Mouse (Mus musculus) liver, postnatal 0 days (tissue): ENCODE measurements around the gene Rwdd2b. TPM values are rescaled to one million over a fixed set of nuclear protein-coding genes. Genes with fewer than 3 reads are reported as not detected.

Experiments
- ATAC-seq: fragments of 200-750 bp; cut with Nextera tagmentation; 2 replicates; pipeline ENCODE4 v1.8.0; 2017; ENCODE audit warnings: mild to moderate bottlenecking, moderate library complexity
- DNase-seq: peaks from one replicate; pipeline ENCODE4 v3.0.0-alpha.2; 2016
- H3K27ac ChIP-seq: fragments of 300-500 bp; sonication (generic); 2 replicates; pipeline ENCODE4 v1.5.1; 2014; ENCODE audit warnings: antibody characterized with exemption, moderate library complexity, mild to moderate bottlenecking, low read depth
- H3K27me3 ChIP-seq: fragments of 300-500 bp; sonication (generic); 2 replicates; pipeline ENCODE4 v1.6.1; 2014; ENCODE audit warnings: low read length, control low read depth, mixed read lengths; ENCODE audit not compliant: insufficient read depth
- H3K36me3 ChIP-seq: fragments of 300-500 bp; sonication (generic); replicated peaks from 2 replicates; pipeline ENCODE4 v1.6.1; 2014; ENCODE audit warnings: mild to moderate bottlenecking, control low read depth, low read length, moderate library complexity, mixed read lengths; ENCODE audit not compliant: insufficient read depth
- H3K4me1 ChIP-seq: fragments of 300-500 bp; sonication (generic); 2 replicates; pipeline ENCODE4 v1.6.1; 2014; ENCODE audit warnings: antibody characterized with exemption, mild to moderate bottlenecking, control low read depth; ENCODE audit not compliant: insufficient read depth
- H3K4me2 ChIP-seq: fragments of 300-500 bp; sonication (generic); 2 replicates; pipeline ENCODE4 v1.6.1; 2014; ENCODE audit warnings: low read depth, mild to moderate bottlenecking, low read length, moderate library complexity, mixed read lengths
- H3K4me3 ChIP-seq: fragments of 300-500 bp; sonication (generic); 2 replicates; pipeline ENCODE4 v1.5.1; 2014; ENCODE audit warnings: low read depth, low read length
- H3K9ac ChIP-seq: fragments of 300-500 bp; sonication (generic); replicated peaks from 2 replicates; pipeline ENCODE4 v1.6.1; 2014; ENCODE audit warnings: mild to moderate bottlenecking, moderate library complexity
- H3K9me3 ChIP-seq: fragments of 300-500 bp; sonication (generic); 2 replicates; pipeline ENCODE4 v1.6.1; 2016; ENCODE audit warnings: mild to moderate bottlenecking, control low read depth, low read length, mixed read lengths
- CTCF ChIP-seq: sonication (generic); IDR thresholded peaks from 2 replicates; pipeline ENCODE4 v1.5.1; 2016; ENCODE audit warnings: antibody characterized with exemption, low read depth
- EP300 ChIP-seq: IDR thresholded peaks from 2 replicates; pipeline ENCODE4 v1.6.1; 2016; ENCODE audit warnings: antibody characterized with exemption, low read depth, mild to moderate bottlenecking
- WGBS: fragments of 180-500 bp; shearing (Covaris S2); extraction: QIAGEN DNeasy Blood & Tissue Kit; methylation state at CpG from one replicate; pipeline ENCODE4 v1.1.7; 2014; ENCODE audit not compliant: insufficient replicate concordance; 5-methylcytosine and 5-hydroxymethylcytosine counted together
- polyA plus RNA-seq: library from polyadenylated mRNA; unstranded; fragments of >200 nt; fragmentation: Nextera tagmentation; extraction: Ambion mirVana; gene quantifications from 2 replicates; pipeline ENCODE4 v1.2.1, GENCODE M21; 2015

The Rwdd2b gene
- polyA plus RNA-seq, 1 experiment from 2014 or later: 4.6 TPM

DNA sequence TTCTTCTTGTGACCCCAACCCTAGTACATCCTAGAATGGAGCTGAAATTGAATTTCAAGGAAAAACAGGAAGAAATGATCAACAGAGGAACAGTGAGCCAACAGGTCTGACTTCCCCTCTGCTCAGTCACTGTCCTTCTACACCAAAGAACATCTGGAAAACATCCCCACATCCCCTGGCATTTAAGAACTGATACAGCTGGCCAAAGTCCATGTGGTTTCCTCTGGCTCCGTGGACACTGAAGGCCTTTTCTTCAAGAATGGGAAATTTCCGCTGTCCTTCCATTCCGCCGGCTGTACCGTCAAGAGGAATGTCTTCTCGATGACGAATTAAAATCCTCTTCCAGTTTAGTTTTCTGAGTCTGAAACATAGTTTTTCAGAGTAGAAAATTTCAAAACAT lies 6.1 kb downstream of the Rwdd2b start:
- no peaks in the 10 kb centered on the region for H3K27me3 ChIP-seq
- no peak for ATAC-seq
- no peaks in the 10 kb centered on the region; the same call in 1 of the 2 replicates for H3K36me3 ChIP-seq
- H3K9ac ChIP-seq: no peak overlapping the region
- peaks cover 6% of the 10 kb centered on the region for H3K4me1 ChIP-seq
- 90% methylated on average over 7 of the region's 7 CpGs for WGBS
- TF ChIP-seq CTCF: no peak
- TF ChIP-seq EP300: no peak
- no peaks in the 10 kb centered on the region for H3K9me3 ChIP-seq
- H3K27ac ChIP-seq: no peak overlapping the region
- no peak overlapping the region for H3K4me3 ChIP-seq
- no peak overlapping the region for H3K4me2 ChIP-seq
- DNase-seq: no peak

DNA sequence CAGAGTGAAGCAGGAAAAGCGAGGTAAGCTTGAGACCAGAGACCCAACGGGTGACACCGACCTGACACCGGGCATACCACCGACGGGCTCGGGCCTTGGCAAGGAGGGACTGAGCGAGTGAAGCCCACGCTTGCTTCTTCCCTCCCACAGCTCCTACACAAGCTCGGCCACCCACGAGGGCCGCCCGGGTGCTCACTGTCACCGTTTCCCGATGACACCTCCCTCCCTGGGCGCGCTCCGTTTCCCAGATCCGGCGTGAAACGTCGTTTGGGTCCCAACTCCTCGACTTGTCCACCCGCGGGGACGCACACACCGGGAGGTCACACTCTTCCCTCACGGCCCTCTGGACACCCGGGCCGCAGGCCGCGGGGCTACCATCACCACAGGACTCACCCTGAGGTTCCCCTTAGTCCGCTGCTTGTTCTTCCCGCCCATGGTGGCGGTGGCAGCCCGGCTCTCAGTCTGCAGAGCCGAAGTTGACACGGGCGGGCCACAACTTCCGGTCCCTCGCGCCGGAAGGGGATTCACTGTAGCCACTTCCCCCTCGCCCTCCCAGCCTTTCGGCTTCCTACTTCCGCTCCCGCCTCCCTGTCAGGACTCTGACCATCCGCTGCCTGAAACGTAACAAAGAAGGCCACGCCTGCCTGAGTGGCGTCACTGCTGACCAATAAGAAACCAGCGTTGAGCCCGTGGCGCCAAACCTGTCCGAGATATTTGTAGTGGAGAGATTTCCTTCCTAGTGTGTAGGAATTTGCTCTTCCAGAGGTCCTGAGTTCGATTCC lies 8.1 kb downstream of the Rwdd2b start, which contains the start of gene Ltn1:
Gene Ltn1 (minus strand): TSS at position 580 of the 782 bp plus-strand sequence.
- peak within 1 kb of the TSS; percentile 94 for H3K4me3 ChIP-seq
- no peaks in the 10 kb centered on the region for H3K9me3 ChIP-seq
- no peaks in the 10 kb centered on the region for H3K27me3 ChIP-seq
- ATAC-seq (peak; percentile 100), DNase-seq (peak; percentile 97)
- under 1% methylated on average over 54 of the region's 56 CpGs for WGBS
- H3K4me2 ChIP-seq: peak within 1 kb of the TSS; percentile 92
- peak within 1 kb of the TSS; percentile 91 for H3K9ac ChIP-seq
- peaks cover 6% of the 10 kb centered on the region for H3K4me1 ChIP-seq
- peak within 1 kb of the TSS; percentile 87 for H3K27ac ChIP-seq
- no peaks in the 10 kb centered on the region; the same call in 1 of the 2 replicates for H3K36me3 ChIP-seq
- TF ChIP-seq CTCF (no peak), EP300 (no peak)

DNA sequence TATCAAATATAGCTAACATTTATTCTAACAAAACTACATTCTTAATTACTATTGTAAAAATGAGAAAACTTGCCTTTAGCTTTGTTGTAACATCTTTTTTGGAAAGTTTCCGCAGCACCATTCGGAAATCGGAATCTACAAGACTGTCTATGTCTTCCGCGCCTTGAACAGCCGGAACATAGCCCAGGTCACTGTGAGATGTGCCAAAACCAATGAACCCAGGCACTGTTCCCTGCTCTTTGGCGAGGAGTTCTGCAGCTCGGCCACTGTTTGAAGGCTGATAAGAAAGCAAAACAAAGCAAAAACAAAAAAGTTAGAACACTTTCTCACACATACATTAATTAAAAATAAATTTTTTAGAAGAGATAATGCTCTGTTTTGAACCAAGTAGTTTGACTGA lies 12.9 kb downstream of the Rwdd2b start:
- Histone ChIP-seq H3K36me3 (peaks cover 37% of the 10 kb centered on the region), H3K27me3 (no peaks in the 10 kb centered on the region), H3K4me1 (peaks cover 6% of the 10 kb centered on the region), H3K27ac (no peak overlapping the region), H3K4me2 (no peak overlapping the region), H3K4me3 (no peak overlapping the region), H3K9me3 (no peaks in the 10 kb centered on the region), H3K9ac (no peak overlapping the region)
- TF ChIP-seq EP300 (no peak), CTCF (no peak)
- DNase-seq (no peak), ATAC-seq (no peak)
- WGBS: 89% methylated on average over 8 of the region's 8 CpGs

DNA sequence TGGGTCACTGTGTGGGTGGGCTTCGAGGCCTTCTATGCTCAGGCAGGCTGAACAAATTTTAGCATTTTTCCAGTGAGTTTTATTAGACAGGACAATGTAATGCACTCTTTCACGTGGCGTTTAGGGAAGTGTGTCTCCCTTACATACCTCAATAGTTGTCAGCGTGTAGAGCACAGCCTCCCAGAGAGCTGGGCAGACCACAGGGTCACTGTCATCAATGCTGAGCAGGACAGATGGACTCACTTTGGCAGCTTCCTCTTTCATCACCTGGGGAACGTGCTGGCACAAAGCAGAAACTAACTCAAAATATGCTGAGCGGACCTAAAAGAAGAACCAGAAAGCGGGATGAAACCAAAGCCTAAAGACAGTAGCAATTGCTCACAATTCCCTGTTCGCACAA lies 19.7 kb downstream of the Rwdd2b start:
- ATAC-seq (no peak), DNase-seq (no peak)
- Histone ChIP-seq H3K4me1 (no peaks in the 10 kb centered on the region), H3K4me3 (no peak overlapping the region), H3K27me3 (no peaks in the 10 kb centered on the region), H3K4me2 (no peak overlapping the region), H3K9ac (no peak overlapping the region), H3K36me3 (peaks cover 88% of the 10 kb centered on the region), H3K9me3 (0 out of 2 replicates have a peak, but pooled peaks cover 3% of the 10 kb centered on the region), H3K27ac (no peak overlapping the region)
- WGBS: 82% methylated on average over 8 of the region's 8 CpGs
- TF ChIP-seq EP300 (no peak), CTCF (no peak)

DNA sequence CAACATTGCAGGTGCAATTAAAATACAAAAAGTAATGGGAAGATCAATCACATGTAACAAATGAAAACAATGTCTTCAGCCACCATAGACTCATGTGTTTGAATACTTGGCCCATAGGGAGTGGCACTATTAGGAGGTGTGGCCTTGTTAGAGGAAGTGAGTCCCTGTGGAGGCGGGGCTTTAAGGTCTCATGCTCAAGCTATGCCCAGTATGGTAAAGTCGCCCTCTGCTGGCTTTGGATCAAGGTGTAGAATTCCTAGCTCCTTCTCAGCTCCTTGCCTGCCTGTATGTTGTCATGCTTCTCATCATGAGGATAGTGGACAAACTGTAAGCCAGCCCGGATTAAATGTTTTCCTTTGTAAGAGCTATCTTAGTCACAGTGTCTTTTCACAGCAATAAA lies 35.4 kb downstream of the Rwdd2b start:
- Histone ChIP-seq H3K4me1 (no peaks in the 10 kb centered on the region), H3K27me3 (no peaks in the 10 kb centered on the region), H3K4me2 (no peak overlapping the region), H3K27ac (no peak overlapping the region), H3K9ac (no peak overlapping the region), H3K36me3 (peaks cover 75% of the 10 kb centered on the region), H3K4me3 (no peak overlapping the region), H3K9me3 (no peaks in the 10 kb centered on the region)
- peak; percentile 73 for ATAC-seq
- DNase-seq: peak; percentile 64
- WGBS: 81% methylated on average over 3 of the region's 3 CpGs
- peak; percentile 56 for TF ChIP-seq CTCF
- TF ChIP-seq EP300: no peak

DNA sequence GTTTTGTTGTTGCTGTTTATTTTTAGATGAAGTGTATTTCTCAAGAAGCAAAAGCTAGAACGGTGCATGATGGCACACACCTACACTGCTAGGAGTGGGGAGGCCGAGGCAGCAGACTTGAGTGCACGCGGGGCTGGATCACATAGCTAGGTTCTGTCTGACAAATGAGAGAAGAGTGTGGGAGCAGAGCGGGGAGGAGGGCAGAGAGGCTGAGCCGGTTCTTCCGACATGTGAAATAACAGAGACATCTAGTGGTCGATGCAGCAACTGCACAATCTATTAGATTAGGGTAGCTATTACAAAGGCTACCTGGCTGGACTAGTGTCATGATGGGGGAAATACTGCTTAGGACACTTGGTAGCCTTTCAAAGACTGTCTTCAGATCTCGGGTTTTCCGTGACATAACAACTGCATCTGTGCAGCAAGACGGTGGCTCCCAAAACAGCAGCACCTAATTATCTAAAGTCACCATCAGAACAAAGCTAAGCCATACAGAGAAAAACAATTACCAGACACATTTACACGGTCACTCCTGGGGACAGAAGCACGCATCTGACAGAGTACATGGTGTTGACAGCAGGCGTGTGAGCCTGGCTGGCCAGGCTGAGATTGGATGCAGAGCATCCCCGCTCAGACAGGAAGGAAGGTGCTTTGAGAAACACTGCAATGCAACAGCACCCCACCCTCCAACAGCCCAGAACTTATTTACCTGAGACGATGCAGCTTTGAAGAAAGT lies 46.4 kb downstream of the Rwdd2b start:
- no peaks in the 10 kb centered on the region for H3K9me3 ChIP-seq
- TF ChIP-seq CTCF (peak; percentile 78), EP300 (no peak)
- peaks cover 59% of the 10 kb centered on the region for H3K36me3 ChIP-seq
- H3K4me2 ChIP-seq: no peak overlapping the region
- no peak overlapping the region for H3K27ac ChIP-seq
- H3K4me1 ChIP-seq: no peaks in the 10 kb centered on the region
- no peak overlapping the region for H3K4me3 ChIP-seq
- DNase-seq (peak; percentile 46), ATAC-seq (peak; percentile 29; the same call in 1 of the 2 replicates)
- H3K27me3 ChIP-seq: no peaks in the 10 kb centered on the region
- no peak overlapping the region for H3K9ac ChIP-seq
- 49% methylated on average over 16 of the region's 16 CpGs for WGBS
